Mouse (Mus musculus) gastrocnemius, postnatal 25 days (tissue): ENCODE measurements at regions not wholly inside any gene's neighbourhood (a gene's known extent, or its start where the extent isn't known, plus 50 kb on each side); places are given as distances from the start of the nearest gene placed in this dataset.

Experiments
- DNase-seq: peaks from one replicate; pipeline ENCODE4 v3.0.0; 2022

DNA sequence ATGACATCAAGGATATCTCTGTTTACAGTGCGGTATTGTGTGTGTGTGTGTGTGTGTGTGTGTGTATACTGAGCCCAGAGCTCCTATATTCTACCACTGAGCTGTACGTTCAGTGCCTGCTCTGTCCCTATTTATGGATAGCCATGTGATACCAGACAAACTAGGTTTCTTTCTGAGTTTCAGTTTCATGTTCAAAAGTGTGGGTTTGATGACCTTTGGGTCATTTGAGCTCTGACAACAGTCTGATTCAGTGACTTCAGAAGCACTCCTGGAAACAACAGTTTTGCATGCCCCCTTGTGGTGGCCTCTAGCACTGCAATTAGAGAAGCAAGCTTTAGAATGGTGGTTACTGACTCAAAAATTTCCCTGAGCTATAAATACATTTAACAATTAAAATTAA is 50.9 kb upstream of the Tent2 start:
- DNase-seq: peak; percentile 60

DNA sequence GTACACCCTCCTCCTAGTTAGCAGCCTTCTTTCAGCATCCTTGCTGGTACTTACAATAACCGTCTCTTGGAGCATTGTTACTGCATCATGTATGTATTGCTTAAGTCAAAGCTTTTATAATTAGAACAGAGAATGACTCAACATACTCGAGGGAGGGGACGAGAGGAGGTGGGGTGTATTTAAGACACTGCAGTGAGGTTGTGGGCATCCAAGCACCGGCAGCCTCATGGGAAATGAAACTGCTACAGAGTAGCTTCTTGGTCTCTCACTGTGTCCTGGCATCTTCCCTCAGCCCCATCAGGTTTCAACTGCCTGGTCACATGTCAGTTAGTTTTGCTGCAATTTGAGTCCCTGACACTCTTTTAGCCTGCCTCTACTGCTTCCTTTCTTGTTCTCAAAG is 50.7 kb upstream of the Homer1 start:
- DNase-seq: no peak
